Mouse (Mus musculus) T-helper 2 cell (primary cell): Measurements from ENCODE around the gene Phlda1.

ENCODE experiments used
- in situ Hi-C: fragments of 300-600 bp; cut with MboI, MseI; formaldehyde crosslinking; loops from one replicate; pipeline ENCODE4 v1.15.1; 2025; ENCODE audit warnings: high pct_unique_total_duplicates

The Phlda1 gene

DNA sequence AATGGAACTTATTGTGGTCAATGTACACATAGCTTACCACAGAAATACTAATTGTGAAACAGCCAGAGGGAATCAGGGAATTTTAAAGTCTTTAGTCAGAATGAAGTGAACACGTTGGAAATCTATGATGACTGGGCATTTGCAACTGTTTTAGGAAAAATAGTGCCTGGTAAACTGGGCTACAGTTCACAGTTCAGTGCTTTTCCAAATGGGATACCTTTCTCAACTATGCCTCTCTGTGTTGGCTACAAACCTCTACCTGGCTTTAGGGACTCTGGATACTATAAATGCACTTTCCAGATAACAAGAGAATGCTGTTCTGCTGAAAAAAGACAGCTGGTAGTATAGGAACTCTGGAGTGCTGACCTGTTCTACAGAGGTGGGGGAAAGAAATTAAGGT lies 1.5 kb upstream of the Phlda1 start:
- in situ Hi-C loops: loop anchor here (5.0 to 10.0 kb wide), 4 partner anchors 73 to 450 kb away; no protein-coding TSS in a partner anchor

DNA sequence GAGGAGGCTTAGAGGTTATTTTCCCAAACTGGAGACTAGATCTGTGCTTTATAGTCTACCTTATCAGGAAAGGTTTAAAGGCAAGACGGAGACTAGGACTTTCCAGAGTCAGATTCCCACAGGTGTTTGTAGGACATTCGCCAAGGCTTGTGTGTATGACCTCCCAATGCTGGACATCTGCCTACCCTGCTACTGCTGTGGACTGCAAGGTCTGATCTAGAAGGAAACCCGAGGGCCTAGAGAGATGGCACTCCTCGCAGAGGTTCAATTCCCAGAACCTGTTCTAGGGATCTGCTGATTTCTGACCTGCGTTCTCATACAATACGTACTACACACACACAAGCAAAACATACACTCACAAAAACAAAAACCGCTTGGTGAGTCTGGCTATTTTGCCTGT lies 680 bp upstream of the Phlda1 start:
- in situ Hi-C loops: loop anchor here (5.0 to 10.0 kb wide), 4 partner anchors 72 to 449 kb away; no protein-coding TSS in a partner anchor

DNA sequence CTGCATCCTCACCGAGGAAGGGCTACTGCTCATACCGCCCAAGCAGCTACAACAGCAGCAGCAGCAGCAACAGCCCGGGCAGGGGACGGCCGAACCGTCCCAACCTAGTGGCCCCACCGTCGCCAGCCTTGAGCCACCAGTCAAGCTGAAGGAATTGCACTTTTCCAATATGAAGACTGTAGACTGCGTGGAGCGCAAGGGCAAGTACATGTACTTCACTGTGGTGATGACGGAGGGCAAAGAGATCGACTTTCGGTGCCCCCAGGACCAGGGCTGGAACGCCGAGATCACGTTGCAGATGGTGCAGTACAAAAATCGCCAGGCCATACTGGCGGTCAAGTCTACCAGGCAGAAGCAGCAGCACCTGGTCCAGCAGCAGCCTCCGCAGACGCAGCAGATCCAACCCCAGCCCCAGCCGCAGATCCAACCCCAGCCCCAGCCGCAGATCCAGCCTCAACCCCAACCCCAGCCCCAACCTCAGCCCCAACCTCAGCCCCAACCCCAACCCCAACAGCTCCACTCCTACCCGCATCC lies 907 bp downstream of the Phlda1 start:
- in situ Hi-C loops: loop anchor here (5.0 to 10.0 kb wide), 4 partner anchors 70 to 448 kb away; no protein-coding TSS in a partner anchor

DNA sequence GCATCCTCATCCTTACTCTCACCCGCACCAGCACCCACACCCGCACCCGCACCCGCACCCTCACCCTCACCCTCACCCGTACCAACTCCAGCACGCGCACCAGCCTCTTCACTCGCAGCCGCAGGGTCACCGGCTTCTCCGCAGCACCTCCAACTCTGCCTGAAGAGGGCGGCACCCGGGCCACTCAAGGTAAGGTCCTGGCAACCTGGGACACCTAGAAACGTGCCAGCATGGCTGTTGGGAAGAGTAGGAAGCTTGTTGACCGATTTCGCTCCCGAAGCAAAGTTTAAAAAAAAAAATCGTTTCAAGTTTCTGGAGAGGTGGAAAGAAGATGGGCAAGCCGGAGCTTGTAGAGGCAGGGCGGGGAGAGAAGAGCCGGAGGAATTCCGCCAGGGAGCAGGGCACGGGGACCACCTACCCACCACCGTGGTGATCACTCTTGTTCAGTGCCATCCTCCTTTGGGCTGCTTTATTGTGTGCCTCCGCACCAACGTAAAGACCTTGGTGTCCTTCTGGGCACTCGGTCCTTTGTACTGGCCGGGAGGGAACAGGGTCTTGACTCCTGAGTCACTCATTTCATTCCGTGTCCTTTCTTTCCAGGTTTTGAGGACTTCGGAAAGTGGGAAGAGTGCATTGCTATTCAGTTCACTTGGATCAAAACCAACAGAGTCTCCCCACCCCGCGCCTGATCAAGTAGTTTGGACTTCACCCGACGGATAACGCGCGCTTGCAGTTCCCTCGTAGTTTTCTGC lies 1.6 kb downstream of the Phlda1 start:
- in situ Hi-C loops: loop anchor here (5.0 to 10.0 kb wide), 4 partner anchors 70 to 447 kb away; no protein-coding TSS in a partner anchor

DNA sequence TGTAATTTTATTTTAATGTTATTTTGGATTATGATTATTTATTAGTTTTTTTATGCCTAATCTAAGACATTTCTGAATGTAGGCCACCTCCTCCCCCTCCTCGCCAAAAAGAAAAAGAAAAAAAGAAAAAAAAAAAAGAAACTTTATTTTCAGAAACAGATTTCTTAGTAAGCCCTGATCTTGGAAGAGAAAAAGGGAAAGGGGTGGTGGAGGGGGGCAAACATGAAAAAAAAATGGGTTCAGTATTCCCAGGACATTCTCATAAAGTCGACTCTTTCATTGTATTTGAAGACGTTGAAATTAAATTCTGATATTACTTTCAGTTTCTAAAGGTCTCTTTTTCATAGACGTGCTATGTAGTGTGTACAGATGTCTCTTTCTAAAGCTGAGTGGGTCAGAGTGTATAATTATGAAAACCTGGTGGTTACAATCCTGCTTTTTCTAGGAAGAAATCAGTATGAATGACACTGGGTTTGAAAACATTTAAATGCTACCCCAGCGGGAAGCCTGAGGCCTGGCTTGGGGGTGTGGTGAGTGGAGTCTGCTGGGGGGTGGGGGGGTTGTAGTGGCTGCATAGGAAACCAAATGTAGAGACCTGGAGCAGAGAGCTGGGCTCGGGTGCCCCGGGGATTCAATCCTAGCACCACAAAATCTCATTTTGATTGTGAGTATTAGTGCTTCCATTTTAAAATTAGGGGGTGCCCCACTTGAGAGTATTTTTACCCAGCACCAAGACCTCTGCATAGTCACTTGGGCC lies 2.4 kb downstream of the Phlda1 start:
- in situ Hi-C loops: loop anchor here (5.0 to 10.0 kb wide), 4 partner anchors 69 to 446 kb away; no protein-coding TSS in a partner anchor

DNA sequence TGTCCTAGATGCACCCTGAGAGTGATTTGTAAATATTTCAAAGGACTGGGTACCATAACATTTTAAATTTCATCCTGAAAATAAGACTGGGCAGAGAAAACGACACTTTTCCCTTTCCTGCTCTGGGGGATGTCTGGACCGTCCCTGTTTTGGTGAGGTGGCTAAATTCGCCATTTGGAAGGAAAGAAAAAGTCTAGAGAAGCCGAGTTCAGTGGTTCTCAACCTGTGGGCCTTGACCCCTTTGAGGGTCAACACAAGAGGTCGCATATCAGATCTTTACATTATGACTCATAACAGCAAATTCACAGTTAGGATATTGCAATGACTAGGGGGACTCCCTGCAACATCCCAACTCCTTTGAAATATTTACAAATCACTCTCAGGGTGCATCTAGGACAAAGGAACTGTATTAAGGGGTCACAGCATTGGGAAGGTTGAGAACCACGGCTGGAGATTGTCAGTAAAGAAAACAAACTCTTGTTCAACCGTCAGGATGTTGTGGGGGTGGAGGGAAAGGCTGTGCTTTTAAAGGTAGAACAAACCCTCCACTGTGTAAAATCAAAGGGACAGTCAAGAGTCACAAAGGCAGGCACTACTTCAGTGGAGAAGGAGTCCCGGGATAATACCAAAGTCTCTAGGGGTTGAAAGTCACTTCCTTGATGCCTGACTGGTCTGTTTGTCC lies 3.2 kb downstream of the Phlda1 start:
- in situ Hi-C loops: loop anchor here (5.0 to 10.0 kb wide), 4 partner anchors 68 to 446 kb away; no protein-coding TSS in a partner anchor

DNA sequence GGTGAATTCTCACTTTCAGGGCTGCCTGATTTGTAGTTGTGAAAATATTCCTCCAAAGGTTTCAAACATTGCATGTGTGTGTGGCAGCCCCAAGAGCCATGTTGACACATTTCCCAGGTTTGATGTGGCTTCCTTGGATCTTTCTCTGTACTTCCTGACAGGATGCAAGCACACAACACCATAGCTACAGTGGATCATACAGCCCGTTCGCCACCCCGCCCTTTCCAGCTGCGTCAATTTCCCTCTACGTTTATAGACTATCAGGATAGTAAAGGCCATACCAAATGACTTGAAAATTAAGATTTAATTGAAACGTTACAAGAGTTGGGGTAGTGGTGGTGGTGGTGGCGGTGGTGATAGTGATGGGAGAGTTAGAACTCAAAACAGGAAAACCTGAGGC lies 3.9 kb downstream of the Phlda1 start:
- in situ Hi-C loops: loop anchor here (5.0 to 10.0 kb wide), 5 partner anchors 67 to 445 kb away; no protein-coding TSS in a partner anchor

DNA sequence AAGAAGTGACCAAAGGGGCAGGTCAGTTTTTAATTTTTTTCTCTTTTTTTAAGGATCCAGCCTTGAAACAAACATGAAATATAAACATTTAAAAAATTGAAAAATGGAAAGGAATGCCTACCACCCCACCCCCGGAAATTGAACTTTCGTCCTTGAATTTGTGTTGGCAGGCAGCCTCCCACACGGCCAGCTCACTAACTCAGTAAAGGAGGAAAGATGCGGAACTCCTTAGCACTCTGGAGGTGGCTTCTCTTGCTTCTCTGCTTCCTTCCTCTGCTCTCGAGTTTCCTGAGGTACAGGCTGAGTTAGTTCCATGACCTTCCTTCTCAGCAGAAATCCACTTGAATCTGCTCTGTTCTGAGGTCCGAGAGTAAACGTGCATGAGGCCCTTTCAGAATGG lies 4.7 kb downstream of the Phlda1 start:
- in situ Hi-C loops: loop anchor here (10.0 kb wide), 1 partner anchor 114 kb away; no protein-coding TSS in a partner anchor

DNA sequence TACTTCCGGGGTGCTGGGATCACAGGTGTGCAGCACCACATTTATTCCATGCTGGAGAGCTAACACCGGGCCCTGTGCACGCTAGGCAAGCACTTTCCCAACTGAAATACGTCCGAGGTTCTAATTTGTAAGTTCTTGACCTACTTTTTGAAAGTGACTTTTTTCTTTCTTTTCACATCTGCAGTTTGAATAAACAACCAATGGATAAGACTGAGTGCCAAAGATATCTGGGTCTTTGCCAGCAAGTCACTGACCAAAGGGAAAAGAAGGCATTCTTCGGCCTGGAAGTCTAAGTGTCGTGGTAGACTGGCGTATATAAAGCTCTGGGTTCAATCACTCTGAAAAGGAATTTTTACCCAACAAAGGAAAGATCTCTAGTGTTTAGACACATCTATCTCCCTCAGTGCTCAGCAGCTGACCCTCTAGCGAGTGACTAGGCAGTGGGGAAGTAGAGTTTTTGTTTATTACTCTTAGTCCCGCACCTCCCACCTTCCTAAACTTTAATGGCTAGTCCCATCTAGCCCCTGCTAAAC lies 6.0 kb downstream of the Phlda1 start:
- in situ Hi-C loops: loop anchor here (10.0 kb wide), 1 partner anchor 113 kb away; no protein-coding TSS in a partner anchor

DNA sequence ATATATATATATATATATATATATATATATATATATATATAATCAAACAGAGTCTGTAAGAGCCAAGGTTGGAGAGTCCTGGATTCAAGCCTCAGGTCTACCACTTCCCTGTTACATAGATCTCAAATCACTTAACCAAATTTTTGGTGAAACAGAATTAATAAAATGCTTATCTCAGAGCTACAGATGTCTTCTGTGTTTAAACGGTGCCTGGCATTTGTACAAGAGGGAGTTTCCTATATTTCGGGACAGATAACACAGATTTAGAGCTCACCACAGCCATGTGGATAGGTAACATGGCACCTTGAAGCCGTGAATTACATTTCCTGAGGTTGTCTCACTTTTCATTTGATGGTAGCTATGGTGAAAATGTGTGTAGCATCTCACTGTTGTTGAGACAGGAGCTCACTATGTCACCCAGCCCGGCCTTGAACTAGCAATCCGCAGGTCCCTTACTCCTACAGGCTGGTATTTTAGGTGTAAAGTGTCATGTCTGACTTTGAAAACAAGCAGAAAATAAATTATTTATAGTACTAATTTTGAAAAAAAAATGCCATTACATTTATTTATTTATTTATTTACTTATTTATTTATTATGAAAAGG lies 8.3 kb downstream of the Phlda1 start:
- in situ Hi-C loops: loop anchor here (10.0 kb wide), 1 partner anchor 110 kb away; no protein-coding TSS in a partner anchor

DNA sequence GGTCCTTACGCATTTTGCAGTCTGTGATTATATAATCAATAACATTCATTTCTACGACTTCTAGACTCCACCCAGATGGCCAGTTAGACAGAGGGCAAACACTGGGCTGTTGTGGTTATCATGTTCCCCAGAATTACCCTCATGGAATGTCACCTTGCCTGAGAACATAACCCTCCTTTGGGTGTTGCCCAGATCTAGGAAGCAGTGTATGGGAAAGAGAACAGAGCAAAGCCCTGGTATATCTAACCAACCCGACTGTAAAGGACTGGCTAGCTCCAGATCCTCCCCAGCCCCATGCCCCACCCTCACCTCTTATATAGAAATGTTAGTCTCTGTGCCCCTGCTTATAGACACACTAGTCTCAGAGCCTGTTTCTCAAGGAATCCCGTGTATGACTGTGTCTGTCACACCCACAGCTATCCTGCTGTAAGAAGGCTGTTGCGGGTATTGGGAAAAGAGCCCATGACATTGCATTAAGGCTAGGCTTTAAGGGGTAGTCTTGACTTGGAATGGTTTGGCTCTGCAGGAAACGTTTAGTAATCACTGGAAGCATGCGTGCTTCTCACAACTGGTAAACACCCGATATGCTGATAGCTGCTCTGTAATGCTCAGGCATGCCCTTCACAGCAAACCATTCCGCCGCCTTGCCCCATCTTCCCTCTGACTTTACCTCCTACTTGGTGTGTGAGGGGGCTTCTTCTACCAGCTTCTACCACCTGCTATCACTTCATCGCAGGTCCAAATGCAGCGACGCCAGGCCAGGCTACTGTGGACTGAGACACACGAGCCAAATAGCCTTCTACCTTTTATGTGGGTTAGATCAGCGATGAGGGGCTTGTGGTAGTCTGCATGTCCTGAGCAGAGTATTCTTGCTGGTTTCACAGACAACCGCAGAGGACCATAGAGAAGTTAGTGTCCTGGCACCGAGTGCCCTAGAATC lies 9.3 kb downstream of the Phlda1 start:
- in situ Hi-C loops: loop anchor here (10.0 kb wide), 1 partner anchor 109 kb away; no protein-coding TSS in a partner anchor

DNA sequence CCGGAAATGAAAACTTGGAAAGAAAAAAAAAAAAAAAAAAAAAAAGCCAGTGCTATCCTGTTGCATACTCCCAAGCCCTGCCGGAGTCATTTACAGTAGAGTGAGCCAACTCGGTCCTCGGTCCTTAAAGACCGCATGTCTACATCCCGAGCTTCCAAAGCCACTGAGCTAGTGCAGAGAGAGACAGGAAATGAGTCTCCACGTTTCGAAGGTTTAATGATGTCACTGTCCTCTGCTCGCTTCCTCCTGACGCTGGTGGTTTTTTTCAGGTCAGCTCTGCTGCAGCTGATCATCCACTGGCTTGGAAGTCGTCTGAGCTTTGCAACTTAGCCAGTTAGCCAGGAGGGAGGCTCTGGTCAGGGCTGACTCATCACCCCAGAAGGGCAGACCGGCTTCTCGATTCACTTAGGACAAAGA lies 10.1 kb downstream of the Phlda1 start:
- in situ Hi-C loops: loop anchor here (10.0 kb wide), 1 partner anchor 109 kb away; no protein-coding TSS in a partner anchor

DNA sequence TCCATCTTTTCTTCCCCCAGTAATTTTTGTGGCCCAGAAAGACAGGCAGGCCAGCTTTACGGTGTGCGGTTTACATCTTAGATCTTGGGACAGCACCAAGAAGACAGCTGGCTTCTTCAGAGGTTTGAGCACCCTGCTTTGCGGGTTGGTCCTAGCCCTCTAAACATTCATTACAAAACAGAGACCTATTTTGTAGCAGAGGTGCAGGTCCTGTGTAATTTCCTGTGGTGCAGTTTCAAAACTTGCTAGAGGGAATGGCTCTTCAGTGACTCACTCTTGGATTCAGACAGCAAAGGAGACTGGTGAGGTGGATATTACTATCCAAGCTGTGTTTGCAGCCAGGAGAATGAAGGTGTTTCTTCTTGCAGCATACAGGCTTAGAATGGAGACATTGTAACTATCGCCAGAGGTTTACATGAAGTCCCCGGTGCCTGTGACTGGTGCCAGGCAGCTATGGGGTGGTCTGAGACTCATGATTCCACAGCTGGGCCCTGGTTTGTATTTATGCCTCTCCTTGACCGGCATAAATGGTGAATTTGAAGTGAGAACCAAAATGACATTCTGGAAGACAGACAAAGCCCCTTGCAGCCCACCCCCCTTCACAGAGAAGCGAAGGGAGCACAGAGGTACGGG lies 10.8 kb downstream of the Phlda1 start:
- in situ Hi-C loops: loop anchor here (10.0 kb wide), 1 partner anchor 108 kb away; no protein-coding TSS in a partner anchor

DNA sequence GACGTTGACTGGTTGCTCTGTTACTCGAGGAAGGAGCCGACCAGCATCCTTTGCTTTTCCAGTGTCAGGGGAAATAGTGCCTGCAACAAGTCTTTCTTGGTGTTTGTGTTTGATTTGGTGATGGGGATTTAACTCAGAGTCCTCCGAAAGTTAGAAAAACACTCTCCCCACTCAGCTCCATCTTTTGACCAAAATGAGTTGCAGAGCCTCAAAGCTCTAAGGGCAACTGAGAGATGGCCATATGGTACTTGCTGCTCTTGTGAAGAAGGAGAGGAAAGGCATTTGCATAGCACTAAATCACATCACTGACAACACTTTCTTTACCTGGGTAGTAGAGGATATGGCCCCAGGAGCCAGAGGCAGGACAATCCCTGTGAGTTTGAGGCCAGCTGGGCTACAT lies 12.3 kb downstream of the Phlda1 start:
- in situ Hi-C loops: loop anchor here (10.0 kb wide), 1 partner anchor 106 kb away; no protein-coding TSS in a partner anchor

DNA sequence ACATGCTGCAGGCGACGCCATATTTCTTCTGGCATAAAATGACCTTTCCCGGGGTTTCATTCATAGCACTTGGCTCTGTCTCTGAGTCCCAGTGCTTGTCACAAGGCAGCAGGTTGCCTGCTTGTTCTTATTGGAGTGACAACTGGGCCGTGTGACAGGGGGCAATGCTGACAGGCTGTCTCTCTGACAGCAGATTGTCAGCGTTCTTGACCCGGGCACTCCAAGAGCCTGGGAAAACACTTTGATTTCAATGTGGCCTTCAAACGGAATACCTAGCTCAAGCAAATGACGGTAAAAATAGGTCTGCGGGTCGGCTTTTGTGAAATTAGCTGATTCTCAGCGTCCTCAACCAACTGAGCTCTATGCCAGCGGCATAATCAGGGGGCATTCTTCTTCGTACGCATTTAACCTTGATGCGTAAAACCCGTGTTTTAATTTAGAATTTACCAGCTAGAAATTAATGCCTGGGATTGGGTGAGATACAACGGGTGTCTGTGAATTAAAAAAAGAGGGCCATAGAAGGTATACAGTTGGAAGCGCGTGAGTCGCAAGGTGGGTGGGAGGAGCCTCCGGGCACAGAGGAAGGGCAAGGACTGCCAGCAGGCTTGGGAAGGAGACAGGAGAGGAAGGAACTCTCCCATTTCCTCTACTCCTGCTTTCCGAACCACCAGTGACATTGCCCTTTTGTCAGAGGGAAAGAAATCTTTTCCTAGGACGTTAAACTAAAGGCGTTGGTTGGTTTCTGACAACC lies 13.7 kb downstream of the Phlda1 start:
- in situ Hi-C loops: loop anchor here (10.0 kb wide), 1 partner anchor 105 kb away; no protein-coding TSS in a partner anchor

DNA sequence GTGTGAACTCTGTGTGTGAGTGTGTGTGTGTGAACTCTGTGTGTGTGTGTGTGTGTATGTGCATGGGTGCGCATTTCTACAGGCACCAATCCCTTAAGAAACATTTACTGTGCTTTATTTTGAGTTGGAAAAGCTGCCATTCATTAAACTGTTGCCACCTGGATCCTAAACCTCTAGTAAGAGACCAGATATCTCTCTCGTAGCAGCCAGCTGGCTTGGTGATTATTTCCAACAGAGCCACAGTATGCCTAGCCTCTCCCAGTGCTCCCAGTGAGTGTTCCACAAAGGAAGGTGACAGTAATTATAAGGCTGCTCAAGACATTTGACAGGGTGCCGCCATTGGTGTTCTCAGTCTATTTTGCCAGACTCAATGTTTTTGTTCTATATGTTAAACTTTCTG lies 14.5 kb downstream of the Phlda1 start:
- in situ Hi-C loops: no loop called here

DNA sequence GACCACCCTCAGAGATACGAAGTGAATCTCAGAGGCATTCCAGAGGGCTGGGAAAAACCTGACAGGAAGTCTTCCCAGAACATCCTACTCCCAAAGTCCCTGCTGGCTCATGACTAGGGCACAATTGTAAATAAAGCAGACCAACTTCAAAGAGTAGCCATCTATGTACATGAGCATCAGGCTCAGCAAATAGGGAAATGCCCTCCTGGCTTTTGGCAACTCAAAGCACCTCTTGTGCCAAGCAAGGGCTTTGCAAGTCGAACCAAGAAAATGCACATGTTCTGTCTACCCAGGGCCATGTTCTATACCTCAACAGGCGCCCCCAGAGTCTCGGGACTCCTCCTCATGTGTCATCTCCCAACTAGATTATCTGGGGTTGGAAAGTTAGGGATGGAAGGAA lies 15.6 kb downstream of the Phlda1 start:
- in situ Hi-C loops: no loop called here

DNA sequence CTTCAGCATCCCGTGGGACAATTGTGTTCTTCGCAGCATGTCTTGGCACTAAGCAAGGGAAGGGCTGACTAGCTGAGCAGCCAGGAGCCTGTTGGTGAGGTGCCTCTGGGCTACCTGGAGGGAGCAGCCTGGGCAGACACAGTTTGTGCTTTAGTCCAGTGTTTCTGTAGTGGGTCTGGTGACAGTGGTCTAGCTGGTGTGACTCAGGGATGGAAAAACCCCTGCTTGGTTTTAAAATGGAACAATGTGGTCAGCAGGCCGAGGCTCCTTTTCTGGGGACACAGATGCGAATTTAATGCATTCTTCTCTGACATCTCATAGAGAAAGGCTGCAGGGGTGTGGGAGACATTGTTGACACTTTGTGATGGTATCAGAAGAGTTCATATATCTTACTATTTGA lies 16.1 kb downstream of the Phlda1 start:
- in situ Hi-C loops: no loop called here
